Mouse (Mus musculus) C2C12 (cell line): ENCODE results near the gene Ttll9.

Experiments
- CEBPB ChIP-seq: IDR thresholded peaks from one replicate; pipeline ENCODE4 v1.6.1; 2011; ENCODE audit warnings: low read depth, mild to moderate bottlenecking, control low read depth, moderate library complexity
- CTCF ChIP-seq: IDR thresholded peaks from one replicate; pipeline ENCODE4 v1.5.1; 2011; ENCODE audit not compliant: control insufficient read depth, insufficient read depth, insufficient read length
- MAX ChIP-seq: IDR thresholded peaks from one replicate; pipeline ENCODE4 v1.6.1; 2011; ENCODE audit warnings: mild to moderate bottlenecking, control low read depth
- MYOD1 ChIP-seq: IDR thresholded peaks from one replicate; pipeline ENCODE4 v1.6.1; 2011; ENCODE audit warnings: low read depth; ENCODE audit not compliant: control insufficient read depth, insufficient read length
- MYOG ChIP-seq: IDR thresholded peaks from one replicate; pipeline ENCODE4 v1.6.1; 2011; ENCODE audit not compliant: control insufficient read depth, insufficient read length; ENCODE audit errors: extremely low read depth
- USF1 ChIP-seq: IDR thresholded peaks from one replicate; pipeline ENCODE4 v1.6.1; 2011; ENCODE audit warnings: low read depth, mild to moderate bottlenecking, control low read depth, moderate library complexity

DNA sequence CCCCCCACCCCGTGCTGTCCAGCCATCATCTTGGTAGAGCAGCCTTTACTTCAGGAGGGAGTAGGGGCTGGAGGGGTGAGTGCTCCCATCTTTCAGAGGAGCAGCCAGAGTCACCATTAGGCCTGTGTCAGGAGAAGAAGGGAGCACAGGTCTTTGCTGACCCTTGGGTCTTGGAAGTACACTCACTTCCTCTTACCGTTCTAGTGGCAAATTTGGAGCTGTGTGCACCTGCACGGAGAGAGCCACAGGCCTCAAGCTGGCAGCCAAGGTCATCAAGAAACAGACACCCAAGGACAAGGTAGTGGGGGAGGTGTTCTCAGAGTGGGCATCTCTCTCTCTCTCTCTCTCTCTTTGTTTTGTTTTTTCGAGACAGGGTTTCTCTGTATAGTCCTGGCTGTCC lies 46.8 kb upstream of the Ttll9 start:
- TF ChIP-seq CTCF (no peak), MAX (no peak), MYOG (no peak), USF1 (no peak), CEBPB (no peak), MYOD1 (no peak)
